Mouse (Mus musculus): Measurements from ENCODE around the gene Mbnl2. TPM values are rescaled to one million over a fixed set of nuclear protein-coding genes. Genes with fewer than 3 reads are reported as not detected.

Gene Mbnl2
- polyA plus RNA-seq, 1 experiment from 2014 or later, result 17.9 TPM

DNA sequence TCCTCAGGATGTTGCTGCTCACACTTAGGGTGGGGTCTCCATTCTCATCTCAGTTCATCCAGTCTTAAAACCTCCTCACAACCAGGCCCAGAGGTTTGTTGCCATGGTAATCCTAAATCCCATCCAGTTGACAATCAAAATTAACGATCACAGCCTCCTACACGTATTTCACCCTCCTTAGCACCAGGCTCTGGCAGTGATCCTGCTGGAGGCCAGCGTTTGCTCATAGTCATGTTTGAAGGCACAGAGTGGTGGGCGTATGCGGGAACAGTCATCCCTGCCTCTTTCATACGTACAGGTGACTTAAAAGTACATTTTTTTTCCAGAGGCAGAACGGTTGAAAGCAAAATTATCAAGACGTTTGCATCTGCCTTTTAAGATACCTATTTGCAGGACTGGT is 8.3 kb downstream of the Mbnl2 start:
- H3K4me1 ChIP-seq (ENCODE audit: control insufficient read depth, insufficient read depth, low read length), result peaks cover 11% of the 10 kb centered on the region
- H3K27ac ChIP-seq (ENCODE audit: low read depth, low read length), result no peak overlapping the region
- no peak overlapping the region for H3K4me2 ChIP-seq (ENCODE audit: low read depth, low read length)
- ATAC-seq (ENCODE audit: low read depth), result no peak
- H3K4me3 ChIP-seq (ENCODE audit: low read depth, low read length), result no peak overlapping the region
- H3K9me3 ChIP-seq (ENCODE audit: control insufficient read depth, low read length), result no peaks in the 10 kb centered on the region
- H3K9ac ChIP-seq (replicated peaks; ENCODE audit: low read depth, low read length), result no peak overlapping the region
- 75% methylated on average over 8 of the region's 8 CpGs for WGBS
- H3K36me3 ChIP-seq (ENCODE audit: control insufficient read depth, insufficient read depth, low read length), result no peaks in the 10 kb centered on the region
- no peaks in the 10 kb centered on the region for H3K27me3 ChIP-seq (ENCODE audit: control insufficient read depth, insufficient read depth, low read length)

GRCm38 (mm10) chr14:120284504-120284903 is 9.0 kb downstream of the Mbnl2 start:
- WGBS, result 87% methylated on average over 5 of the region's 5 CpGs
- Histone ChIP-seq H3K9me3 (ENCODE audit: control insufficient read depth, low read length) (no peaks in the 10 kb centered on the region), H3K36me3 (ENCODE audit: control insufficient read depth, insufficient read depth, low read length) (no peaks in the 10 kb centered on the region), H3K4me1 (ENCODE audit: control insufficient read depth, insufficient read depth, low read length) (peaks cover 4% of the 10 kb centered on the region), H3K9ac (replicated peaks; ENCODE audit: low read depth, low read length) (no peak overlapping the region), H3K27me3 (ENCODE audit: control insufficient read depth, insufficient read depth, low read length) (no peaks in the 10 kb centered on the region), H3K4me2 (ENCODE audit: low read depth, low read length) (no peak overlapping the region), H3K4me3 (ENCODE audit: low read depth, low read length) (no peak overlapping the region), H3K27ac (ENCODE audit: low read depth, low read length) (no peak overlapping the region)
- ATAC-seq (ENCODE audit: low read depth), result no peak

DNA sequence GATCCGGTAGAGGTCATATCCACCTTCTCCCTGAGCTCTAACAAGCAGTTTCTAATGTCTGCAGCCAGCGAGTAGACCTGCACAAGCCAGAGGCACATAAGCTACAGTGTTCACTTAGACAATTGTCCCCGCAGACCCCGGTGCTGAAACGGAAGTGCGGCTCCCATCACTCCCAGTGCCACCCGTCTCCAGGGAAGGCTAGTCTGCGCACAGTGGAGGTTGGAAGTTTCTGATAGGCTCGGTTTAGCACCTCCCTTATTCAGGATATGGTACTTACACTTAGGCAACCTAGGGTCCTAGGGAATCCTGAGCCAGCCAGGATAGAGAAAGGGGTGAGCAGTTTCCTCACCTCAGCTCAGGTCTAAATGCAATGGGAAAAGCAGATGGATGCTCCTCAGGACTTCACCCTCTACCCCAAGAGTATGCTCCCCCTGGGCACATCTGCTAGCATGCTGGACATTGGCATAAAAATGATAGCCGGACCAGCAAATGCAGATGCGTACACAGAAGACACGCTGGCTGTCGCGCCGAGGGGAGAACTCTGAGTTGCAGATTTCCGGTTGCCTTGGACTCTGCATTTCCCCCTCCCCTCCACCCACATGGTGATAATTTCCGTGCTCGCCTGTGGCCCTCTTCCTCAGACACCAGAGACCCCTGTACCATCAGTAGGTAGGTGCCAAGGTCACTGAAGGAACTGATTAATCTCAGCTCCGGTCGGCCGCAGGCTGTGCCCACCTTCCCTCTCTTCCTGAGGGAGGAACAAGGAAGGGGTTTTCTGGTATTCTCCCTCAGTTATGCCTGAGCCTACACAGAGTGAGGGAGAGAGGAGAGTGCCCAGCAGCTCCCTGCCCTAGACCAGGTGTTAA is 11.9 kb downstream of the Mbnl2 start:
- ATAC-seq (ENCODE audit: low read depth), result no peak
- no peaks in the 10 kb centered on the region for H3K27me3 ChIP-seq (ENCODE audit: control insufficient read depth, insufficient read depth, low read length)
- H3K27ac ChIP-seq (ENCODE audit: low read depth, low read length), result no peak overlapping the region
- H3K9ac ChIP-seq (replicated peaks; ENCODE audit: low read depth, low read length), result no peak overlapping the region
- H3K4me2 ChIP-seq (ENCODE audit: low read depth, low read length), result no peak overlapping the region
- H3K9me3 ChIP-seq (ENCODE audit: control insufficient read depth, low read length), result no peaks in the 10 kb centered on the region
- no peak overlapping the region for H3K4me3 ChIP-seq (ENCODE audit: low read depth, low read length)
- H3K4me1 ChIP-seq (ENCODE audit: control insufficient read depth, insufficient read depth, low read length), result 0 out of 2 replicates have a peak, but pooled peaks cover 2% of the 10 kb centered on the region
- H3K36me3 ChIP-seq (ENCODE audit: control insufficient read depth, insufficient read depth, low read length), result no peaks in the 10 kb centered on the region
- 50% methylated on average over 21 of the region's 21 CpGs for WGBS

- no peak overlapping the region for H3K4me2 ChIP-seq (ENCODE audit: low read depth, low read length)
- H3K4me3 ChIP-seq (ENCODE audit: low read depth, low read length), result no peak overlapping the region
- H3K9ac ChIP-seq (replicated peaks; ENCODE audit: low read depth, low read length), result no peak overlapping the region
- no peaks in the 10 kb centered on the region for H3K27me3 ChIP-seq (ENCODE audit: control insufficient read depth, insufficient read depth, low read length)
- ATAC-seq (ENCODE audit: low read depth), result no peak; the same call in 1 of the 2 replicates
- no peaks in the 10 kb centered on the region for H3K36me3 ChIP-seq (ENCODE audit: control insufficient read depth, insufficient read depth, low read length)
- 0 out of 2 replicates have a peak, but pooled peaks cover 2% of the 10 kb centered on the region for H3K4me1 ChIP-seq (ENCODE audit: control insufficient read depth, insufficient read depth, low read length)
- no peak overlapping the region for H3K27ac ChIP-seq (ENCODE audit: low read depth, low read length)
- no peaks in the 10 kb centered on the region for H3K9me3 ChIP-seq (ENCODE audit: control insufficient read depth, low read length)
Measured at GRCm38 (mm10) chr14:120287987-120288275, 12.5 kb downstream of the Mbnl2 start.

DNA sequence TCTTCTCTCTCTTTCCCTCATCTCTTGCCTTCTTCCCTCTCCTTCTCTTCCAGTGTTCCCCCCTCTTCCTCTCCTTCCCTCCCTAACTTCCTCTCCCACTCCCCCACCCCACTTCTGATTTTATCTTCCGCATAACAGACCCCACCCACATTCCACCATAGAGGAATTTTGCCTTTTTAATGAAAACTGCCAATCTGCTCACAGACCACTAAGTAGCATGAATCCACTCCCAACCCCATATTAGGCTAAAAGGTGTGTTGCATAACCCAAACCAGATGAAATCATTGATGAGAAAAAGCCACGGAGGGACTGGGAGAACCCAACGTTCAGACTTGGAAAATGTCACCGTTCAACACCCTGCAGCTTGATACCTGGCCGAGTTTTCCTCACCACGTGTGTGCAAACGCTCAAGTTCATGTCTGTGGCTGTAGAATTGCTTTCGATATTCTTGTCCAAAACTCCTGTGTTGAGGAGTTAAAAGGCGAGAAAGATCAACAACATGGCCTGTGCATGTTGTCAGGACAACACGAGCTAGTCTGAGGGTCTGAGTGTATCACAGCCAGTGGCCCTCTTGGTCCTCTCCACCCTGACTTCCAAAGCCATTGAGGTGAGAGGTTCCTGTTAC is 13.0 kb downstream of the Mbnl2 start:
- H3K27ac ChIP-seq (ENCODE audit: low read depth, low read length), result no peak overlapping the region
- no peak for ATAC-seq (ENCODE audit: low read depth)
- H3K36me3 ChIP-seq (ENCODE audit: control insufficient read depth, insufficient read depth, low read length), result no peaks in the 10 kb centered on the region
- H3K9me3 ChIP-seq (ENCODE audit: control insufficient read depth, low read length), result no peaks in the 10 kb centered on the region
- no peak overlapping the region for H3K4me3 ChIP-seq (ENCODE audit: low read depth, low read length)
- H3K27me3 ChIP-seq (ENCODE audit: control insufficient read depth, insufficient read depth, low read length), result no peaks in the 10 kb centered on the region
- 0 out of 2 replicates have a peak, but pooled peaks cover 2% of the 10 kb centered on the region for H3K4me1 ChIP-seq (ENCODE audit: control insufficient read depth, insufficient read depth, low read length)
- no peak overlapping the region for H3K4me2 ChIP-seq (ENCODE audit: low read depth, low read length)
- WGBS, result 92% methylated on average over 10 of the region's 10 CpGs
- H3K9ac ChIP-seq (replicated peaks; ENCODE audit: low read depth, low read length), result no peak overlapping the region

GRCm38 (mm10) chr14:120289065-120289464 is 13.6 kb downstream of the Mbnl2 start:
- ATAC-seq (ENCODE audit: low read depth), result no peak
- Histone ChIP-seq H3K4me2 (ENCODE audit: low read depth, low read length) (no peak overlapping the region), H3K4me3 (ENCODE audit: low read depth, low read length) (no peak overlapping the region), H3K27me3 (ENCODE audit: control insufficient read depth, insufficient read depth, low read length) (no peaks in the 10 kb centered on the region), H3K27ac (ENCODE audit: low read depth, low read length) (no peak overlapping the region), H3K9ac (replicated peaks; ENCODE audit: low read depth, low read length) (no peak overlapping the region), H3K36me3 (ENCODE audit: control insufficient read depth, insufficient read depth, low read length) (no peaks in the 10 kb centered on the region), H3K4me1 (ENCODE audit: control insufficient read depth, insufficient read depth, low read length) (0 out of 2 replicates have a peak, but pooled peaks cover 2% of the 10 kb centered on the region), H3K9me3 (ENCODE audit: control insufficient read depth, low read length) (no peaks in the 10 kb centered on the region)
- 89% methylated on average over 9 of the region's 9 CpGs for WGBS

DNA sequence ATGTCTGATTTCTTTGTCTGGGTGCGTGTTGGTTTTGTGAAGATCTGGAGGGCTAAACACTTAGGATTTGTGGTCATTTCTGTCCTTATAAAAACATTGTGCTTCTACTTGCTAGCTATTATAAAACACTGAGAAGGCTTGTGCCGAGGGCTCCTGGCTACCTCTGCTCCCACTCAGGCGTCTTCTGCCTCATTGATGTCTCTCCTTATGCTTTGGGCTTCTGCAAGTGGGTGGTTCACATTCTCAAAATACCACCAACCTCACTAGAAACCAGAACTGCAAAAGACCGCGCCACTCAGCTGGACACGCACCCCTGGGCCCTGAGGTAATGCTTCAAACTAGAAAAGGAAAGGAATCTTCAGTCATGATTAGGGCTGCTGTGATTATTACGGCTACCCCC is 14.1 kb downstream of the Mbnl2 start:
- H3K36me3 ChIP-seq (ENCODE audit: control insufficient read depth, insufficient read depth, low read length), result no peaks in the 10 kb centered on the region
- no peak overlapping the region for H3K27ac ChIP-seq (ENCODE audit: low read depth, low read length)
- no peak for ATAC-seq (ENCODE audit: low read depth)
- no peaks in the 10 kb centered on the region for H3K9me3 ChIP-seq (ENCODE audit: control insufficient read depth, low read length)
- no peak overlapping the region for H3K4me2 ChIP-seq (ENCODE audit: low read depth, low read length)
- H3K27me3 ChIP-seq (ENCODE audit: control insufficient read depth, insufficient read depth, low read length), result no peaks in the 10 kb centered on the region
- no peak overlapping the region for H3K9ac ChIP-seq (replicated peaks; ENCODE audit: low read depth, low read length)
- no peaks in the 10 kb centered on the region for H3K4me1 ChIP-seq (ENCODE audit: control insufficient read depth, insufficient read depth, low read length)
- 86% methylated on average over 7 of the region's 7 CpGs for WGBS
- no peak overlapping the region for H3K4me3 ChIP-seq (ENCODE audit: low read depth, low read length)

DNA sequence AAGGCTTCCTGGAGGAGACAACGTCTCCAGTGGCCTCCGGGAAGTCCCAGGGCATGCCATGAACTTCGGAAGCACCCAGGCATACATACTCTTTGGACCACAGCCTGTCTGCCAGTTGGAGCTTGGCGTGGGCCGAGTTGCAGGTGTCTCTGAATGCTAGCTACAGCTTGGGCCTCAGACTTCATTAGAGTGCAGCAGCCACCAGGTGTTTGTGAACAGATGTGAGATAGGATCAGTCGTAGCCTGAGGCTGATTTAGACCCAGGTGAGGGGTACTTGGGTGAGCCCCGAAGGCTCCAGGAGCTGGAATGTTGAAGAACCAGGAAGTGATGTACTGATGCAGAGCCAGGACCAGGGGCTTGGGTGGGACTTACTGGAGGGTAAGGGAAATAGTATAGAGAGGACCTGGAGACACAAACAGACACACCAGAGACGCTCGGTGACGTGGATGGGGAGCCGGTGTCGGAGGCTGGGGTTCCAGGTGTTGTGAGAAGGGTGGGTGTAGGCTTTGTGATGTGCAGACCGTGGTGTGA is 15.8 kb downstream of the Mbnl2 start:
- no peaks in the 10 kb centered on the region for H3K27me3 ChIP-seq (ENCODE audit: control insufficient read depth, insufficient read depth, low read length)
- no peak for ATAC-seq (ENCODE audit: low read depth)
- 93% methylated on average over 13 of the region's 13 CpGs for WGBS

DNA sequence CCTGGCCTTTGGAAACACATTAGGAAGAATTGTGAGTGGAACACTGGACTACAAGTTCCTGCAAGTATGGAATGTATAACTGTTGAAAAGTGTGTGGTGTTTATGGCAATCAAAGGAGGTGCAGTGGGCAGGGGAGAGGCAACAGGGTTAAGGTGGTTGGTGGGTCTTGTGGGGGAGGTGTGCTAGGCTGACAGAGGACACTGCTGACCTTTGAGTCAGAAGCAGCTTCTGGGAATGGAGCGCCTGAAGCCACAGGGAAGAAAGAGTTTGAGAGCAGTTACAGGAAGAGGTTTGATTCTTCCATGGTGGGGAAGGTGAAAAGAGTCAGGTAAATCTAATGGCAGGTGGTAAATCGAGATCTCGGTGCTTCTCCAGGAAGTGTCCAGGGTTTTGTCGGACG is 16.7 kb downstream of the Mbnl2 start:
- no peak overlapping the region for H3K27ac ChIP-seq (ENCODE audit: low read depth, low read length)
- 89% methylated on average over 5 of the region's 5 CpGs for WGBS
- H3K9me3 ChIP-seq (ENCODE audit: control insufficient read depth, low read length), result no peaks in the 10 kb centered on the region
- H3K9ac ChIP-seq (replicated peaks; ENCODE audit: low read depth, low read length), result no peak overlapping the region
- no peak overlapping the region for H3K4me2 ChIP-seq (ENCODE audit: low read depth, low read length)
- H3K36me3 ChIP-seq (ENCODE audit: control insufficient read depth, insufficient read depth, low read length), result no peaks in the 10 kb centered on the region
- no peak for ATAC-seq (ENCODE audit: low read depth)
- H3K4me3 ChIP-seq (ENCODE audit: low read depth, low read length), result no peak overlapping the region
- peaks cover 10% of the 10 kb centered on the region for H3K4me1 ChIP-seq (ENCODE audit: control insufficient read depth, insufficient read depth, low read length)
- no peaks in the 10 kb centered on the region for H3K27me3 ChIP-seq (ENCODE audit: control insufficient read depth, insufficient read depth, low read length)

More for the DNA sequence above, 15.8 kb downstream of the Mbnl2 start:
- H3K4me2 ChIP-seq (ENCODE audit: low read depth, low read length), result no peak overlapping the region
- H3K27ac ChIP-seq (ENCODE audit: low read depth, low read length), result no peak overlapping the region
- no peak overlapping the region for H3K9ac ChIP-seq (replicated peaks; ENCODE audit: low read depth, low read length)
- H3K36me3 ChIP-seq (ENCODE audit: control insufficient read depth, insufficient read depth, low read length), result no peaks in the 10 kb centered on the region
- no peak overlapping the region for H3K4me3 ChIP-seq (ENCODE audit: low read depth, low read length)
- H3K4me1 ChIP-seq (ENCODE audit: control insufficient read depth, insufficient read depth, low read length), result peaks cover 2% of the 10 kb centered on the region
- H3K9me3 ChIP-seq (ENCODE audit: control insufficient read depth, low read length), result no peaks in the 10 kb centered on the region

Data from neural tube, embryonic 14.5 days (tissue).